Mouse (Mus musculus): ENCODE data around the gene Cnbd2. TPM values are rescaled to one million over a fixed set of nuclear protein-coding genes. Genes with fewer than 3 reads are reported as not detected.
A peak's percentile ranks its signal among the peaks of the same experiment; 100 is the strongest.

Cnbd2 gene
- polyA plus RNA-seq, 1 experiment from 2014 or later: 9.2 TPM

DNA sequence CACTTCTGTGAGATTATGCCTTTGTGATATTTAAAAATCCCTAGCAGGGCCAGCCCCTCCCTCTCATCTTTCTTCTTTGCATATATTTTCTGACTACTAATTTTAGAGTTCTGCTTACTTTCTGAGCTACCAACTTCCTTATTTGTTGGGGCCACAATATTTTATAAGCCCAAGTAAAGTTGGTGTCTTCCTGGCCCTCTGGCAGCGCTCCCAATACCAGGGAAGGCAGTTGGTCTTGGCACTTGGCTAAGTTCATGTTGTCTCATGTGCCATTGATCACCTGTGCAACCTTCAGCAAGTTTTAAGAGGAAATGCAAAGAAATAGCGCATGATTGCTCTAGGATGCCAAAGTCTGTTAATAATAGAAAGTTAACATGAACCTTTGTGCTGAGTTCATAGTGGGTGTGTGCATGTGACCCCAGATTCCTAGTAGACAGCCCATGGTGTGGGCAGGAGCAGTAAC is 16.5 kb upstream of the Cnbd2 start:
- Histone ChIP-seq H3K9ac (replicated peaks) (no peak overlapping the region), H3K27me3 (replicated peaks) (no peaks in the 10 kb centered on the region), H3K4me1 (no peaks in the 10 kb centered on the region), H3K4me2 (no peak overlapping the region), H3K9me3 (replicated peaks) (no peaks in the 10 kb centered on the region), H3K27ac (replicated peaks) (no peak overlapping the region), H3K4me3 (replicated peaks) (no peak overlapping the region), H3K36me3 (peaks cover 59% of the 10 kb centered on the region)
- 97% methylated on average over 2 of the region's 2 CpGs for WGBS
- no peak for ATAC-seq (ENCODE audit: low FRiP score)

- Histone ChIP-seq H3K4me1 (no peaks in the 10 kb centered on the region), H3K9ac (replicated peaks) (no peak overlapping the region), H3K9me3 (replicated peaks) (no peaks in the 10 kb centered on the region), H3K27me3 (replicated peaks) (no peaks in the 10 kb centered on the region), H3K27ac (replicated peaks) (no peak overlapping the region), H3K4me2 (no peak overlapping the region), H3K36me3 (peaks cover 60% of the 10 kb centered on the region), H3K4me3 (replicated peaks) (no peak overlapping the region)
- ATAC-seq (ENCODE audit: low FRiP score): no peak
- WGBS: 98% methylated on average over 3 of the region's 3 CpGs
These were observed 15.9 kb upstream of the Cnbd2 start for GRCm38 (mm10) chr2:156296190-156296589.

GRCm38 (mm10) chr2:156297653-156298052 is 14.4 kb upstream of the Cnbd2 start:
- H3K4me1 ChIP-seq: no peaks in the 10 kb centered on the region
- ATAC-seq (ENCODE audit: low FRiP score): no peak
- no peaks in the 10 kb centered on the region for H3K9me3 ChIP-seq (replicated peaks)
- peaks cover 64% of the 10 kb centered on the region for H3K36me3 ChIP-seq
- 88% methylated on average over 3 of the region's 3 CpGs for WGBS
- H3K4me3 ChIP-seq (replicated peaks): no peak overlapping the region
- H3K27me3 ChIP-seq (replicated peaks): no peaks in the 10 kb centered on the region
- H3K27ac ChIP-seq (replicated peaks): no peak overlapping the region
- no peak overlapping the region for H3K4me2 ChIP-seq
- H3K9ac ChIP-seq (replicated peaks): no peak overlapping the region

DNA sequence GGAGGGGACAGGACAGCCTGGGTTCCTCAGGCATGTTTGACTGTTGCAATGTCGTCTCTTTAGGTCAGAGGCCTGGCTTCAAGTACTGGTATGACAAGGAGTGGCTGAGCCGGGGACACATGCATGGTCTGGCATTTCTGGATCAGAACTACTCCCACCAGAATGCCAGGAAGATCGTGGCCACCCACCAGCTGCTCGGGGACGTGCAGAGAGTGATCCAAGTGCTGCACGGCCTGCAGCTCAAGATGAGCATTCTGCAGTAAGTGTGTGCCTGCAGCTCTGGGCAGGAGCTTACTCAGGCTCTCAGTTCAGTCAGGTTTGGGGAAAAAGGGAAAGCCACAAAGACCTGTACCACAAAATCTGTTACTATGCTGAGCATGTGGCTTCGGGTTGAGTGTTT is 13.6 kb upstream of the Cnbd2 start:
- no peak overlapping the region for H3K9ac ChIP-seq (replicated peaks)
- H3K27me3 ChIP-seq (replicated peaks): no peaks in the 10 kb centered on the region
- no peak overlapping the region for H3K4me2 ChIP-seq
- WGBS: 88% methylated on average over 7 of the region's 7 CpGs
- ATAC-seq (ENCODE audit: low FRiP score): no peak
- H3K4me3 ChIP-seq (replicated peaks): no peak overlapping the region
- no peaks in the 10 kb centered on the region for H3K4me1 ChIP-seq
- H3K27ac ChIP-seq (replicated peaks): no peak overlapping the region
- peaks cover 66% of the 10 kb centered on the region for H3K36me3 ChIP-seq
- no peaks in the 10 kb centered on the region for H3K9me3 ChIP-seq (replicated peaks)

- Histone ChIP-seq H3K36me3 (peaks cover 55% of the 10 kb centered on the region), H3K9me3 (replicated peaks) (no peaks in the 10 kb centered on the region), H3K27me3 (replicated peaks) (no peaks in the 10 kb centered on the region), H3K4me2 (no peak overlapping the region), H3K27ac (replicated peaks) (no peak overlapping the region), H3K4me3 (replicated peaks) (no peak overlapping the region), H3K9ac (replicated peaks) (no peak overlapping the region), H3K4me1 (no peaks in the 10 kb centered on the region)
- ATAC-seq (ENCODE audit: low FRiP score): no peak
- 93% methylated on average over 4 of the region's 4 CpGs for WGBS
These were observed 10.0 kb upstream of the Cnbd2 start for GRCm38 (mm10) chr2:156302063-156302462.

GRCm38 (mm10) chr2:156304351-156304750 is 7.7 kb upstream of the Cnbd2 start:
- Histone ChIP-seq H3K27ac (replicated peaks) (no peak overlapping the region), H3K27me3 (replicated peaks) (no peaks in the 10 kb centered on the region), H3K9ac (replicated peaks) (no peak overlapping the region), H3K4me3 (replicated peaks) (no peak overlapping the region), H3K4me2 (no peak overlapping the region), H3K4me1 (no peaks in the 10 kb centered on the region), H3K9me3 (replicated peaks) (no peaks in the 10 kb centered on the region), H3K36me3 (peaks cover 51% of the 10 kb centered on the region)
- WGBS: 87% methylated on average over 4 of the region's 4 CpGs
- no peak for ATAC-seq (ENCODE audit: low FRiP score)

GRCm38 (mm10) chr2:156305818-156306217 is 6.3 kb upstream of the Cnbd2 start:
- Histone ChIP-seq H3K27me3 (replicated peaks) (no peaks in the 10 kb centered on the region), H3K4me3 (replicated peaks) (no peak overlapping the region), H3K4me2 (no peak overlapping the region), H3K9me3 (replicated peaks) (no peaks in the 10 kb centered on the region), H3K36me3 (peaks cover 42% of the 10 kb centered on the region), H3K9ac (replicated peaks) (no peak overlapping the region), H3K27ac (replicated peaks) (no peak overlapping the region), H3K4me1 (peaks cover 4% of the 10 kb centered on the region; the same call in 1 of the 2 replicates)
- ATAC-seq (ENCODE audit: low FRiP score): no peak
- WGBS: 88% methylated on average over 2 of the region's 2 CpGs

- H3K9me3 ChIP-seq (replicated peaks): no peaks in the 10 kb centered on the region
- WGBS: 58% methylated on average over 5 of the region's 5 CpGs
- H3K4me3 ChIP-seq (replicated peaks): no peak overlapping the region
- no peak for ATAC-seq (ENCODE audit: low FRiP score)
- H3K27me3 ChIP-seq (replicated peaks): no peaks in the 10 kb centered on the region
- no peak overlapping the region for H3K9ac ChIP-seq (replicated peaks)
- H3K27ac ChIP-seq (replicated peaks): no peak overlapping the region
- H3K36me3 ChIP-seq: peaks cover 38% of the 10 kb centered on the region
- H3K4me1 ChIP-seq: peaks cover 10% of the 10 kb centered on the region
- H3K4me2 ChIP-seq: no peak overlapping the region
These were observed 4.8 kb upstream of the Cnbd2 start for GRCm38 (mm10) chr2:156307261-156307660.

DNA sequence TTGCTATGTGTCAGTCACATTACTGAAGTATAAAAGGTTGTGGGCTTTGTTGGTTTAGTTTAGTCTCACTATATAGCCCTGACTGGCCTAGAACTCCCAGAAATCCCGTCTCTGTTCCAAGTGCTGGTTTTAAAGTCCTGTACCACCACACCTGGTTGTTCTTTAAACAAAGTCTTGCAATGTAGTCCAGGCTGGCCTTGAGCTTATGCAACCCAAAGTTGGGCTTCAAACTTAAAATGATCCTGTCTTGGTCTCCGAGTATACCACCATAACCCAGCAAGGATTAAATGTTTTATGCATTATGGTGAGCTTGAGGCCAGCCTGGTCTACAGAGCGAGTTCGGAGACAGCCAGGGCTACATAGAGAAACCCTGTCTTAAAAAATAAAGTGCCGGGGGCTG is 2.2 kb upstream of the Cnbd2 start:
- Histone ChIP-seq H3K4me2 (no peak overlapping the region), H3K4me3 (replicated peaks) (no peak overlapping the region)
- 96% methylated on average over 5 of the region's 5 CpGs for WGBS

DNA sequence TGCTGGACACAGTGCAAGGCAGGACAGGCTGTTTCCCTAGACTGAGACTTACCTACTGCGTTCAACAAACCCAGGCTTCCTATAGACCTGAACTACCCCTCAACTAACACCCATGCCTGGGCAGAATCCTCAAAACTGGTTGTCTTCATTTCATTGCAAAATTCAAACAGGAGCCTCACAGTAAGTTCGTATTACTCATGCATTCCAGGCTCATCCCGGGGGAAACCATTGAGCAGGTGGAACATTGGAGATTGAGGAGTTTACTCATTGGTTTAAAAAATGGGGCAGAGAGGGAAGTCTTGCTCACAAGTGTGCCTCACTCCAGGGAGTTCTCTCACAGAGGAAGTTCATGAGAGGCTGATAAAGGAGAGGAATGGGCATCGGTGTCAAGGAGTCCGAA is 1.6 kb upstream of the Cnbd2 start:
- WGBS: 95% methylated on average over 5 of the region's 5 CpGs
- Histone ChIP-seq H3K36me3 (peaks cover 10% of the 10 kb centered on the region), H3K27me3 (replicated peaks) (no peaks in the 10 kb centered on the region), H3K4me1 (peaks cover 17% of the 10 kb centered on the region), H3K4me2 (no peak overlapping the region), H3K9me3 (replicated peaks) (no peaks in the 10 kb centered on the region), H3K9ac (replicated peaks) (no peak overlapping the region), H3K27ac (replicated peaks) (no peak overlapping the region), H3K4me3 (replicated peaks) (no peak overlapping the region)
- ATAC-seq (ENCODE audit: low FRiP score): no peak

More for the DNA sequence above, 2.2 kb upstream of the Cnbd2 start:
- Histone ChIP-seq H3K27ac (replicated peaks) (no peak overlapping the region), H3K9ac (replicated peaks) (no peak overlapping the region), H3K9me3 (replicated peaks) (no peaks in the 10 kb centered on the region), H3K4me1 (peaks cover 17% of the 10 kb centered on the region), H3K27me3 (replicated peaks) (no peaks in the 10 kb centered on the region), H3K36me3 (peaks cover 13% of the 10 kb centered on the region)
- no peak for ATAC-seq (ENCODE audit: low FRiP score)

DNA sequence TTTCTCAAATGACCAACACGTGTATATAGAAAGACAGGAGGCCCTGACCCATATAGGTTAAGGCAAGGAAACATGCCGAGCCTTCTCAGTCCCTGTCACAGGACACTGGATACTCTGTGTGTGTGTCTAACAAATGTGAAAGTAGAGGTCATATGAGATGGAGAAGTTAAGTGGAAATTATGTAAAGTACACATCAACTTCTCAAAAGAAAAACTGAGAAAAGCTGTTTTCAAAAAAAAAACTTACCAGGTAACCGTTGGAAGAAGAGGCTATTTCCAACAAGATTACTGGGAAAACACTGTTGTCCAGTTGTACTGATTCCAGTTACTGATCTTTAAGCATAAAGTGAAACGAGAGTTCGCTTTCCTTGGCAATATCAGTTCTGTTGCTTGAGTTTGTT is 1.2 kb upstream of the Cnbd2 start:
- ATAC-seq (ENCODE audit: low FRiP score): no peak
- Histone ChIP-seq H3K27ac (replicated peaks) (peak overlapping the region; percentile 96; the same call in 1 of the 2 replicates), H3K36me3 (peaks cover 10% of the 10 kb centered on the region), H3K4me3 (replicated peaks) (peak overlapping the region; percentile 93; the same call in 1 of the 2 replicates), H3K4me1 (peaks cover 17% of the 10 kb centered on the region), H3K4me2 (peak overlapping the region; percentile 85), H3K9me3 (replicated peaks) (no peaks in the 10 kb centered on the region), H3K27me3 (replicated peaks) (no peaks in the 10 kb centered on the region), H3K9ac (replicated peaks) (peak overlapping the region; percentile 94; the same call in 1 of the 2 replicates)
- 92% methylated on average over 5 of the region's 5 CpGs for WGBS

DNA sequence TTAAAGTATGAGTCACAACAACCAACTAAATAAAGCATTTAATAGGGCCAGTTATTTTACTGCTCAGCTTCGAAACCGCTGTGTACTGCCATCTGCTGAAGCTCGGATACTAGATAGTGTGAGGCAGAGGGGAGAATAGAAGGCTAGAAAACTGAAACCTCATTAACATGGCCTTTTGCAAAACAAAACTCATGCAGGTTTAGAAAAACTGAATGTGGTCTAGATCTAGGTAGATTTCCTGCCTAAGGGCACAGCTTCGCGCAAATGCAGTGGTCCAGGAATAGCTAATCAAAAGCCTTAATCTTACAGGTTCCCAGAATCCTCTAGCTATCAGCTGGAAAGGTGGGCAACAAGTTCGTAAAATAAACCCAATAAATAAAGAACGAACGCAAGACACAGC is 658 bp upstream of the Cnbd2 start:
- peaks cover 10% of the 10 kb centered on the region for H3K36me3 ChIP-seq
- H3K4me3 ChIP-seq (replicated peaks): peak overlapping the region; percentile 93
- H3K4me1 ChIP-seq: peaks cover 17% of the 10 kb centered on the region
- 14% methylated on average over 8 of the region's 8 CpGs for WGBS
- no peaks in the 10 kb centered on the region for H3K27me3 ChIP-seq (replicated peaks)
- no peak for ATAC-seq (ENCODE audit: low FRiP score)
- no peaks in the 10 kb centered on the region for H3K9me3 ChIP-seq (replicated peaks)
- H3K9ac ChIP-seq (replicated peaks): peak overlapping the region; percentile 94
- H3K4me2 ChIP-seq: peak overlapping the region; percentile 85
- peak overlapping the region; percentile 96 for H3K27ac ChIP-seq (replicated peaks)
